Mouse (Mus musculus) midbrain, embryonic 14.5 days (tissue): ENCODE results near the gene Thada. TPM values are rescaled to one million over a fixed set of nuclear protein-coding genes. Genes with fewer than 3 reads are reported as not detected.

Experiments
- ATAC-seq: fragments of 200-750 bp; cut with Nextera tagmentation; 2 replicates; pipeline ENCODE4 v1.8.0; 2017; ENCODE audit warnings: moderate number of reproducible peaks, moderate library complexity; ENCODE audit not compliant: low FRiP score, low TSS enrichment
- DNase-seq: peaks from one replicate; pipeline ENCODE4 v3.0.0-alpha.2; 2015
- H3K27ac ChIP-seq: fragments of 300-500 bp; sonication (generic); replicated peaks from 2 replicates; pipeline ENCODE4 v1.5.1; 2014; ENCODE audit warnings: mild to moderate bottlenecking, low read depth, low read length, moderate library complexity
- H3K27me3 ChIP-seq: fragments of 300-500 bp; sonication (generic); 2 replicates; pipeline ENCODE4 v1.6.1; 2014; ENCODE audit warnings: low read length, control low read depth, mixed read lengths; ENCODE audit not compliant: control insufficient read depth, insufficient read depth
- H3K36me3 ChIP-seq: fragments of 300-500 bp; sonication (generic); 2 replicates; pipeline ENCODE4 v1.6.1; 2014; ENCODE audit warnings: low read length, control low read depth; ENCODE audit not compliant: control insufficient read depth, insufficient read depth
- H3K4me1 ChIP-seq: fragments of 300-500 bp; sonication (generic); 2 replicates; pipeline ENCODE4 v1.6.1; 2014; ENCODE audit warnings: mild to moderate bottlenecking, antibody characterized with exemption, low read length, control low read depth; ENCODE audit not compliant: control insufficient read depth, insufficient read depth
- H3K4me2 ChIP-seq: fragments of 300-500 bp; sonication (generic); 2 replicates; pipeline ENCODE4 v1.6.1; 2014; ENCODE audit warnings: mild to moderate bottlenecking, low read length, moderate library complexity
- H3K4me3 ChIP-seq: fragments of 300-500 bp; sonication (generic); replicated peaks from 2 replicates; pipeline ENCODE4 v1.5.1; 2014; ENCODE audit warnings: low read depth, low read length
- H3K9ac ChIP-seq: fragments of 300-500 bp; sonication (generic); replicated peaks from 2 replicates; pipeline ENCODE4 v1.6.1; 2014; ENCODE audit warnings: mild to moderate bottlenecking, low read length, moderate library complexity
- H3K9me3 ChIP-seq: fragments of 300-500 bp; sonication (generic); 2 replicates; pipeline ENCODE4 v1.6.1; 2016; ENCODE audit warnings: low read length, control low read depth, mixed read lengths; ENCODE audit not compliant: control insufficient read depth
- WGBS: fragments of 180-500 bp; shearing (Covaris S2); extraction: QIAGEN DNeasy Blood & Tissue Kit; methylation state at CpG from one replicate; pipeline ENCODE4 v1.1.7; 2014; 5-methylcytosine and 5-hydroxymethylcytosine counted together
- polyA plus RNA-seq: library from polyadenylated mRNA; unstranded; fragments of >200 nt; fragmentation: Nextera tagmentation; extraction: Ambion mirVana; gene quantifications from 2 replicates; pipeline ENCODE4 v1.2.1, GENCODE M21; 2014

Gene Thada
- polyA plus RNA-seq, 1 experiment from 2014 or later, result 9.5 TPM

GRCm38 (mm10) chr17:84399431-84399830 lies 66.6 kb downstream of the Thada start:
- 67% methylated on average over 6 of the region's 6 CpGs for WGBS
- no peak for ATAC-seq
- peaks cover 20% of the 10 kb centered on the region for H3K36me3 ChIP-seq
- H3K27me3 ChIP-seq, result no peaks in the 10 kb centered on the region
- no peak overlapping the region for H3K27ac ChIP-seq
- H3K4me3 ChIP-seq, result no peak overlapping the region
- no peaks in the 10 kb centered on the region for H3K9me3 ChIP-seq
- H3K9ac ChIP-seq, result no peak overlapping the region
- H3K4me1 ChIP-seq, result no peaks in the 10 kb centered on the region
- H3K4me2 ChIP-seq, result no peak overlapping the region
- no peak for DNase-seq

- Histone ChIP-seq H3K9ac (no peak overlapping the region), H3K4me3 (no peak overlapping the region), H3K27me3 (no peaks in the 10 kb centered on the region), H3K4me1 (no peaks in the 10 kb centered on the region), H3K27ac (no peak overlapping the region), H3K9me3 (no peaks in the 10 kb centered on the region), H3K36me3 (peaks cover 12% of the 10 kb centered on the region), H3K4me2 (no peak overlapping the region)
- DNase-seq (no peak), ATAC-seq (no peak)
- WGBS, result 89% methylated on average over 2 of the region's 2 CpGs
Observed at GRCm38 (mm10) chr17:84390026-84390425, 76.0 kb downstream of the Thada start.

- H3K27me3 ChIP-seq, result no peaks in the 10 kb centered on the region
- no peak overlapping the region for H3K4me2 ChIP-seq
- ATAC-seq, result no peak
- peaks cover 27% of the 10 kb centered on the region for H3K36me3 ChIP-seq
- H3K4me3 ChIP-seq, result no peak overlapping the region
- H3K4me1 ChIP-seq, result no peaks in the 10 kb centered on the region
- no peaks in the 10 kb centered on the region for H3K9me3 ChIP-seq
- DNase-seq, result no peak
- H3K27ac ChIP-seq, result no peak overlapping the region
- 93% methylated on average over 4 of the region's 4 CpGs for WGBS
- no peak overlapping the region for H3K9ac ChIP-seq
Observed at GRCm38 (mm10) chr17:84386176-84386575, 79.8 kb downstream of the Thada start.

GRCm38 (mm10) chr17:84385696-84386095 lies 80.3 kb downstream of the Thada start:
- Histone ChIP-seq H3K9ac (no peak overlapping the region), H3K9me3 (no peaks in the 10 kb centered on the region), H3K36me3 (peaks cover 27% of the 10 kb centered on the region), H3K27me3 (no peaks in the 10 kb centered on the region), H3K4me1 (no peaks in the 10 kb centered on the region), H3K27ac (no peak overlapping the region), H3K4me3 (no peak overlapping the region), H3K4me2 (no peak overlapping the region)
- DNase-seq (peak; percentile 75), ATAC-seq (no peak)
- WGBS, result 95% methylated on average over 6 of the region's 6 CpGs

GRCm38 (mm10) chr17:84384661-84385060 lies 81.3 kb downstream of the Thada start:
- H3K27ac ChIP-seq, result no peak overlapping the region
- ATAC-seq (no peak), DNase-seq (no peak)
- H3K4me3 ChIP-seq, result no peak overlapping the region
- peaks cover 27% of the 10 kb centered on the region for H3K36me3 ChIP-seq
- no peaks in the 10 kb centered on the region for H3K27me3 ChIP-seq
- no peaks in the 10 kb centered on the region for H3K4me1 ChIP-seq
- H3K4me2 ChIP-seq, result no peak overlapping the region
- no peak overlapping the region for H3K9ac ChIP-seq
- H3K9me3 ChIP-seq, result no peaks in the 10 kb centered on the region

GRCm38 (mm10) chr17:84380340-84380739 lies 85.7 kb downstream of the Thada start:
- no peak for ATAC-seq
- no peak overlapping the region for H3K27ac ChIP-seq
- H3K27me3 ChIP-seq, result no peaks in the 10 kb centered on the region
- H3K4me1 ChIP-seq, result no peaks in the 10 kb centered on the region
- WGBS, result 97% methylated on average over 9 of the region's 9 CpGs
- DNase-seq, result no peak
- peaks cover 21% of the 10 kb centered on the region for H3K36me3 ChIP-seq
- H3K4me2 ChIP-seq, result no peak overlapping the region
- no peak overlapping the region for H3K4me3 ChIP-seq
- no peak overlapping the region for H3K9ac ChIP-seq
- no peaks in the 10 kb centered on the region for H3K9me3 ChIP-seq

- no peaks in the 10 kb centered on the region for H3K9me3 ChIP-seq
- H3K4me3 ChIP-seq, result no peak overlapping the region
- H3K27ac ChIP-seq, result no peak overlapping the region
Observed at GRCm38 (mm10) chr17:84376882-84377281, 89.1 kb downstream of the Thada start.

GRCm38 (mm10) chr17:84372411-84373045 lies 93.5 kb downstream of the Thada start:
- WGBS, result 87% methylated on average over 6 of the region's 6 CpGs
- no peak overlapping the region for H3K27ac ChIP-seq
- H3K9ac ChIP-seq, result no peak overlapping the region
- no peaks in the 10 kb centered on the region for H3K27me3 ChIP-seq
- no peaks in the 10 kb centered on the region for H3K9me3 ChIP-seq
- no peak overlapping the region for H3K4me3 ChIP-seq
- peaks cover 6% of the 10 kb centered on the region; the same call in 1 of the 2 replicates for H3K4me1 ChIP-seq
- ATAC-seq, result no peak
- H3K4me2 ChIP-seq, result no peak overlapping the region
- H3K36me3 ChIP-seq, result no peaks in the 10 kb centered on the region
- no peak for DNase-seq

More at GRCm38 (mm10) chr17:84376882-84377281, 89.1 kb downstream of the Thada start:
- DNase-seq, result no peak
- no peaks in the 10 kb centered on the region for H3K27me3 ChIP-seq
- no peak overlapping the region for H3K9ac ChIP-seq
- ATAC-seq, result no peak
- no peak overlapping the region for H3K4me2 ChIP-seq
- no peaks in the 10 kb centered on the region; the same call in 1 of the 2 replicates for H3K36me3 ChIP-seq
- no peaks in the 10 kb centered on the region for H3K4me1 ChIP-seq
- WGBS, result over 99% methylated on average over 4 of the region's 4 CpGs

- no peak for ATAC-seq
- Histone ChIP-seq H3K27ac (no peak overlapping the region), H3K4me2 (no peak overlapping the region), H3K9ac (no peak overlapping the region), H3K27me3 (no peaks in the 10 kb centered on the region), H3K4me3 (no peak overlapping the region), H3K4me1 (peaks cover 13% of the 10 kb centered on the region; the same call in 1 of the 2 replicates), H3K9me3 (no peaks in the 10 kb centered on the region), H3K36me3 (no peaks in the 10 kb centered on the region)
- DNase-seq, result no peak
- 76% methylated on average over 5 of the region's 5 CpGs for WGBS
Observed at GRCm38 (mm10) chr17:84370385-84370784, 95.6 kb downstream of the Thada start.
